Mouse (Mus musculus): Measurements from ENCODE around the gene Fmnl2. TPM values are rescaled to one million over a fixed set of nuclear protein-coding genes. Genes with fewer than 3 reads are reported as not detected.

Gene Fmnl2
- polyA plus RNA-seq, 1 experiment from 2014 or later = 10.5 TPM

- H3K9me3 ChIP-seq = no peaks in the 10 kb centered on the region
- 81% methylated on average over 6 of the region's 6 CpGs for WGBS
These were observed 37.4 kb downstream of the Fmnl2 start for GRCm38 (mm10) chr2:52894983-52895621.

GRCm38 (mm10) chr2:52896995-52897394 is 39.3 kb downstream of the Fmnl2 start:
- no peak overlapping the region for H3K4me2 ChIP-seq
- H3K27ac ChIP-seq (replicated peaks) = no peak overlapping the region
- H3K27me3 ChIP-seq = no peaks in the 10 kb centered on the region
- H3K4me3 ChIP-seq = no peak overlapping the region
- no peaks in the 10 kb centered on the region for H3K36me3 ChIP-seq
- no peak for ATAC-seq (ENCODE audit: low read depth)
- WGBS = 85% methylated on average over 3 of the region's 3 CpGs
- H3K9me3 ChIP-seq = no peaks in the 10 kb centered on the region
- peaks cover 38% of the 10 kb centered on the region for H3K4me1 ChIP-seq (replicated peaks)
- H3K9ac ChIP-seq = no peak overlapping the region

More at GRCm38 (mm10) chr2:52894983-52895621, 37.4 kb downstream of the Fmnl2 start:
- Histone ChIP-seq H3K36me3 (no peaks in the 10 kb centered on the region), H3K27me3 (no peaks in the 10 kb centered on the region), H3K27ac (replicated peaks) (no peak overlapping the region), H3K9ac (no peak overlapping the region), H3K4me1 (replicated peaks) (peaks cover 38% of the 10 kb centered on the region), H3K4me2 (no peak overlapping the region), H3K4me3 (no peak overlapping the region)
- ATAC-seq (ENCODE audit: low read depth) = no peak

- WGBS = 89% methylated on average over 4 of the region's 4 CpGs
- Histone ChIP-seq H3K27me3 (no peaks in the 10 kb centered on the region), H3K4me2 (no peak overlapping the region), H3K4me3 (no peak overlapping the region), H3K4me1 (replicated peaks) (peaks cover 35% of the 10 kb centered on the region), H3K27ac (replicated peaks) (no peak overlapping the region), H3K9ac (no peak overlapping the region), H3K9me3 (no peaks in the 10 kb centered on the region), H3K36me3 (no peaks in the 10 kb centered on the region)
- no peak for ATAC-seq (ENCODE audit: low read depth)
These were observed 43.1 kb downstream of the Fmnl2 start for GRCm38 (mm10) chr2:52900780-52901179.

DNA sequence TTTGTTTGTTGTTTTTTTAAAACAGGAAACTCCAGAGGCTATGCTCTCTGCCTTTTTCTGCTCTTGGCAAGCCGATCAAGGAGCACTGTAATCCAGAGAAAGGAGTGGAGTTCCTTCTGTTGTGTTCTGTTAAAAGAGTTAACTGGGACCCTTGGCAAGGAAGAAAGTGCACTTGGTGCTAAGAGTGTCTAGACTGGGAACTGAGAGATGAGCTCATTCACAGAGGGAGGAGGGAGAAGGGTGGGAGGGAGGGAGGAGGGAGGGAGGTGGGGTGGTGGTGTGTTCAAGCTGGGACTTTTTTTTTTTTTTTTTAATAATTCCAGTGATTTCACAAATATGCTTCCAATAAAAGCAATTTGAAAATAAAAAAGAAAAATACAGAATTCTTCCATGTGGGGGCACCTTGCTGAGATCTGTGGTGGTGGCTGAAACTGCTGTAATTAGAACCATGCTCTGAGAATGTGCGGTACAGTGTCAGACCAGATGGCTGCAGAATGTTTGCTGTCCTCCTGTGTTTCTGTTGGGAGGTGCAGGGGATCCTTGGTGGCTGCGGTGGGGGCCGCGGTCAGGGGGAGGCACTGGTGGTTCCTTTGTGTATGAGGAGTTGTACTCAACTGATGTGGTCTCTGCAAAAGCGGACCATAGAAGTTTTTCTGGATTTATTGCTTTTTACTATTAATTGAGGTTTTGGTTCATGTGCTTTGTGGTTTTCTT is 43.8 kb downstream of the Fmnl2 start:
- Histone ChIP-seq H3K9ac (no peak overlapping the region), H3K4me3 (no peak overlapping the region), H3K36me3 (no peaks in the 10 kb centered on the region), H3K4me1 (replicated peaks) (peaks cover 31% of the 10 kb centered on the region), H3K27ac (replicated peaks) (no peak overlapping the region), H3K27me3 (no peaks in the 10 kb centered on the region), H3K4me2 (no peak overlapping the region), H3K9me3 (no peaks in the 10 kb centered on the region)
- ATAC-seq (ENCODE audit: low read depth) = no peak
- 87% methylated on average over 6 of the region's 6 CpGs for WGBS

- no peaks in the 10 kb centered on the region for H3K27me3 ChIP-seq
- no peaks in the 10 kb centered on the region for H3K9me3 ChIP-seq
- no peak overlapping the region for H3K4me2 ChIP-seq
- no peak overlapping the region for H3K27ac ChIP-seq (replicated peaks)
- H3K4me1 ChIP-seq (replicated peaks) = peaks cover 21% of the 10 kb centered on the region
- 60% methylated on average over 3 of the region's 3 CpGs for WGBS
- no peaks in the 10 kb centered on the region for H3K36me3 ChIP-seq
- no peak overlapping the region for H3K4me3 ChIP-seq
- ATAC-seq (ENCODE audit: low read depth) = no peak
- H3K9ac ChIP-seq = no peak overlapping the region
These were observed 44.8 kb downstream of the Fmnl2 start for GRCm38 (mm10) chr2:52902456-52902855.

GRCm38 (mm10) chr2:52903228-52903963 is 45.7 kb downstream of the Fmnl2 start:
- no peak overlapping the region for H3K9ac ChIP-seq
- no peak for ATAC-seq (ENCODE audit: low read depth)
- no peak overlapping the region for H3K4me3 ChIP-seq
- H3K4me1 ChIP-seq (replicated peaks) = peaks cover 20% of the 10 kb centered on the region
- no peak overlapping the region for H3K27ac ChIP-seq (replicated peaks)
- WGBS = 74% methylated on average over 8 of the region's 8 CpGs
- H3K9me3 ChIP-seq = no peaks in the 10 kb centered on the region
- no peaks in the 10 kb centered on the region for H3K27me3 ChIP-seq
- no peaks in the 10 kb centered on the region for H3K36me3 ChIP-seq
- H3K4me2 ChIP-seq = no peak overlapping the region

DNA sequence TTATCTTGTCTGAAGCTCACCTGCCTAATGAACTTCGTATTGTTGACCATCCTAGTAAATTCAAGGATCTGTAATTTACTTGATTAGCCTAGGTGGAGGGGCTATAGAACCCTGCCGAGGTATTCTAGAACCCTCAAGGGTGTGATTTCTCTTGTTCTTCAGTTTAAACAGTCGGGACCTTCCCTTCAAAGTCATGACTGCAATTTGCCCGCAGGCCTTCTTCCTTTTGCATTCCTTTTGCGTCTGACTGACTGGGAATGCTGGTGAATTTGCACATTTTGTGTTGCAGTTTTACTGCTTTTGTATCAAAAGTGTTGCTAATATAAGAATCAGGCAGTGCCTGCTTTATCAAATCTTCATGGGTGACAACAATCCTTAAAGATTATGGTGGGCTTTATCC is 46.9 kb downstream of the Fmnl2 start:
- H3K9me3 ChIP-seq = no peaks in the 10 kb centered on the region
- no peaks in the 10 kb centered on the region for H3K36me3 ChIP-seq
- no peak overlapping the region for H3K9ac ChIP-seq
- no peak for ATAC-seq (ENCODE audit: low read depth)
- WGBS = 54% methylated on average over 5 of the region's 5 CpGs
- no peak overlapping the region for H3K4me2 ChIP-seq
- peaks cover 15% of the 10 kb centered on the region for H3K4me1 ChIP-seq (replicated peaks)
- H3K27ac ChIP-seq (replicated peaks) = no peak overlapping the region
- no peaks in the 10 kb centered on the region for H3K27me3 ChIP-seq
- no peak overlapping the region for H3K4me3 ChIP-seq

GRCm38 (mm10) chr2:52913311-52913710 is 55.7 kb downstream of the Fmnl2 start:
- H3K4me3 ChIP-seq = no peak overlapping the region
- no peaks in the 10 kb centered on the region for H3K9me3 ChIP-seq
- H3K9ac ChIP-seq = no peak overlapping the region
- 28% methylated on average over 2 of the region's 2 CpGs for WGBS
- no peaks in the 10 kb centered on the region for H3K27me3 ChIP-seq
- H3K27ac ChIP-seq (replicated peaks) = no peak overlapping the region
- peaks cover 9% of the 10 kb centered on the region; the same call in 1 of the 2 replicates for H3K4me1 ChIP-seq (replicated peaks)
- ATAC-seq (ENCODE audit: low read depth) = no peak
- no peaks in the 10 kb centered on the region for H3K36me3 ChIP-seq
- no peak overlapping the region for H3K4me2 ChIP-seq

- Histone ChIP-seq H3K4me1 (replicated peaks) (peaks cover 12% of the 10 kb centered on the region), H3K9ac (no peak overlapping the region), H3K36me3 (no peaks in the 10 kb centered on the region), H3K27me3 (no peaks in the 10 kb centered on the region), H3K4me3 (no peak overlapping the region), H3K9me3 (no peaks in the 10 kb centered on the region), H3K27ac (replicated peaks) (no peak overlapping the region), H3K4me2 (no peak overlapping the region)
- WGBS = 25% methylated on average over 5 of the region's 5 CpGs
- no peak for ATAC-seq (ENCODE audit: low read depth)
These were observed 56.1 kb downstream of the Fmnl2 start for GRCm38 (mm10) chr2:52913746-52914145.

DNA sequence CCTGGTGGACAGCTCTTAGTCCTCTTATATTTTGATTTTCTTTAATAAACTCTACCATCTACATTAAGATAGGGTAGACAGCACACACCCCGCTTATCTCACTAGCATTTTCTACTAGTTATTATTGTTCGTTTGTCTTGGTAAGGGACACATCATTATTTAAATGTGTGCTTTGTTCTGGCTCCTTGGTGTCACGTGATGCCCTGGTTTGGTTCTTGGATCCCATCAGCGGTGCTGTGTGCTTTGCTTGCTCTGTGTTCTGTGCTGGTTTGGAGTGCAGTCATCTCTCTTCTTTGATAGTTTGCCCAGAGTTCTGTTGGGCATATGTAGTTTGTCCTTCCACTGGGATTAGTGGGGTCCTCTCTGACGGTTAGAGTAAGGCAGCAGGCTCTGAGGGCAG is 57.9 kb downstream of the Fmnl2 start:
- no peaks in the 10 kb centered on the region for H3K9me3 ChIP-seq
- H3K4me1 ChIP-seq (replicated peaks) = peaks cover 24% of the 10 kb centered on the region
- H3K36me3 ChIP-seq = no peaks in the 10 kb centered on the region
- H3K27ac ChIP-seq (replicated peaks) = no peak overlapping the region
- H3K27me3 ChIP-seq = no peaks in the 10 kb centered on the region
- WGBS = 87% methylated on average over 5 of the region's 5 CpGs
- H3K9ac ChIP-seq = no peak overlapping the region
- no peak overlapping the region for H3K4me2 ChIP-seq
- ATAC-seq (ENCODE audit: low read depth) = no peak
- H3K4me3 ChIP-seq = no peak overlapping the region

GRCm38 (mm10) chr2:52918094-52918493 is 60.4 kb downstream of the Fmnl2 start:
- H3K36me3 ChIP-seq = no peaks in the 10 kb centered on the region
- no peak overlapping the region for H3K4me2 ChIP-seq
- WGBS = 86% methylated on average over 5 of the region's 5 CpGs
- no peaks in the 10 kb centered on the region for H3K9me3 ChIP-seq
- no peaks in the 10 kb centered on the region for H3K27me3 ChIP-seq
- no peak overlapping the region for H3K9ac ChIP-seq
- no peak for ATAC-seq (ENCODE audit: low read depth)
- no peak overlapping the region for H3K4me3 ChIP-seq
- no peak overlapping the region for H3K27ac ChIP-seq (replicated peaks)
- peaks cover 30% of the 10 kb centered on the region for H3K4me1 ChIP-seq (replicated peaks)

- no peak overlapping the region for H3K4me3 ChIP-seq
- peak overlapping the region; percentile 69 for H3K27ac ChIP-seq (replicated peaks)
- no peak overlapping the region for H3K9ac ChIP-seq
- WGBS = 81% methylated on average over 5 of the region's 5 CpGs
- no peak overlapping the region for H3K4me2 ChIP-seq
- peaks cover 21% of the 10 kb centered on the region for H3K4me1 ChIP-seq (replicated peaks)
- H3K27me3 ChIP-seq = no peaks in the 10 kb centered on the region
- H3K9me3 ChIP-seq = no peaks in the 10 kb centered on the region
- ATAC-seq (ENCODE audit: low read depth) = peak; percentile 69
- no peaks in the 10 kb centered on the region for H3K36me3 ChIP-seq
These were observed 63.2 kb downstream of the Fmnl2 start for GRCm38 (mm10) chr2:52920701-52921435.
